Mouse (Mus musculus) kidney, embryonic 15.5 days (tissue): ENCODE data around the gene Ugt1a6b. TPM values are rescaled to one million over a fixed set of nuclear protein-coding genes. Genes with fewer than 3 reads are reported as not detected.
"Not testable (repeated sequence)": the region's sequence is repeated elsewhere in the genome, so short reads cannot be mapped to it uniquely, and the experiment has no call there.

Experiments
- ATAC-seq: fragments of 200-750 bp; cut with Nextera tagmentation; replicated peaks from 2 replicates; pipeline ENCODE4 v1.8.0; 2017; ENCODE audit warnings: moderate TSS enrichment; ENCODE audit not compliant: low FRiP score
- H3K27ac ChIP-seq: fragments of 300-500 bp; sonication (generic); 2 replicates; pipeline ENCODE4 v1.5.1; 2015; ENCODE audit warnings: mild to moderate bottlenecking, inconsistent platforms
- H3K27me3 ChIP-seq: fragments of 300-500 bp; sonication (generic); 2 replicates; pipeline ENCODE4 v1.6.1; 2015; ENCODE audit warnings: inconsistent platforms
- H3K36me3 ChIP-seq: fragments of 300-500 bp; sonication (generic); 2 replicates; pipeline ENCODE4 v1.6.1; 2015; ENCODE audit warnings: inconsistent platforms
- H3K4me1 ChIP-seq: fragments of 300-500 bp; sonication (generic); 2 replicates; pipeline ENCODE4 v1.6.1; 2015; ENCODE audit warnings: inconsistent platforms
- H3K4me2 ChIP-seq: fragments of 300-500 bp; sonication (generic); 2 replicates; pipeline ENCODE4 v1.6.1; 2015; ENCODE audit warnings: moderate library complexity, mild to moderate bottlenecking, inconsistent platforms
- H3K4me3 ChIP-seq: fragments of 300-500 bp; sonication (generic); replicated peaks from 2 replicates; pipeline ENCODE4 v1.5.1; 2015; ENCODE audit warnings: mild to moderate bottlenecking, inconsistent platforms
- H3K9ac ChIP-seq: fragments of 300-500 bp; sonication (generic); 2 replicates; pipeline ENCODE4 v1.6.1; 2015; ENCODE audit warnings: mild to moderate bottlenecking, inconsistent platforms
- H3K9me3 ChIP-seq: fragments of 300-500 bp; sonication (generic); replicated peaks from 2 replicates; pipeline ENCODE4 v1.6.1; 2016; ENCODE audit warnings: inconsistent platforms
- WGBS: fragments of 180-500 bp; shearing (Covaris S2); methylation state at CpG from one replicate; pipeline ENCODE4 v1.1.7; 2015; ENCODE audit warnings: mixed read lengths; 5-methylcytosine and 5-hydroxymethylcytosine counted together
- polyA plus RNA-seq: library from polyadenylated mRNA; unstranded; fragments of >200 nt; fragmentation: Nextera tagmentation; extraction: Ambion mirVana; gene quantifications from 2 replicates; pipeline ENCODE4 v1.2.1, GENCODE M21; 2015

Ugt1a6b gene
- 0.16 and 0.22 TPM in 2 replicates for polyA plus RNA-seq

- not testable (repeated sequence) for H3K27ac ChIP-seq, H3K4me3 ChIP-seq, H3K9ac ChIP-seq, H3K9me3 ChIP-seq, H3K36me3 ChIP-seq, H3K4me2 ChIP-seq, H3K27me3 ChIP-seq, ATAC-seq, H3K4me1 ChIP-seq
- WGBS: 73% methylated on average over 3 of the region's 3 CpGs
These were observed at the start of gene Ugt1a6b for GRCm38 (mm10) chr1:88103019-88103418. Gene Ugt1a6b (plus strand): TSS chr1:88103252.

- Histone ChIP-seq H3K4me3 (no peak within 1 kb of the TSS), H3K9ac (no peak within 1 kb of the TSS), H3K27ac (peak within 1 kb of the TSS; percentile 62), H3K9me3 (no peaks in the 10 kb centered on the region), H3K4me1 (no peaks in the 10 kb centered on the region), H3K4me2 (no peak within 1 kb of the TSS), H3K36me3 (no peaks in the 10 kb centered on the region), H3K27me3 (no peaks in the 10 kb centered on the region)
- ATAC-seq: no peak
- WGBS: 78% methylated on average over 1 of the region's 1 CpGs
These were observed 48.0 kb upstream of the Ugt1a6b start, which contains the start of gene Ugt1a10 for GRCm38 (mm10) chr1:88055088-88055487. Gene Ugt1a10 (plus strand): TSS chr1:88055388.

GRCm38 (mm10) chr1:88066472-88067102, 36.5 kb upstream of the Ugt1a6b start:
- not testable (repeated sequence) for H3K9ac ChIP-seq, H3K4me2 ChIP-seq, H3K9me3 ChIP-seq, H3K36me3 ChIP-seq, H3K4me1 ChIP-seq, H3K4me3 ChIP-seq, H3K27me3 ChIP-seq, H3K27ac ChIP-seq
- WGBS: 46% methylated on average over 1 of the region's 2 CpGs
- peak; percentile 54; the same call in 1 of the 2 replicates for ATAC-seq

- Histone ChIP-seq H3K4me1 (no peaks in the 10 kb centered on the region), H3K9ac (no peak within 1 kb of the TSS), H3K27me3 (no peaks in the 10 kb centered on the region), H3K36me3 (no peaks in the 10 kb centered on the region), H3K9me3 (no peaks in the 10 kb centered on the region), H3K4me3 (no peak within 1 kb of the TSS), H3K27ac (no peak within 1 kb of the TSS), H3K4me2 (no peak within 1 kb of the TSS)
- no peak for ATAC-seq
- 64% methylated on average over 2 of the region's 2 CpGs for WGBS
These were observed 32.6 kb upstream of the Ugt1a6b start, which contains the start of gene Ugt1a9 for GRCm38 (mm10) chr1:88070495-88070894. Gene Ugt1a9 (plus strand): TSS chr1:88070800.

- no peaks in the 10 kb centered on the region for H3K9me3 ChIP-seq
- ATAC-seq: no peak
- no peaks in the 10 kb centered on the region for H3K4me1 ChIP-seq
- H3K4me2 ChIP-seq: no peak overlapping the region
- no peak overlapping the region for H3K27ac ChIP-seq
- no peak overlapping the region for H3K4me3 ChIP-seq
- H3K9ac ChIP-seq: no peak overlapping the region
- WGBS: 85% methylated on average over 4 of the region's 4 CpGs
- H3K36me3 ChIP-seq: no peaks in the 10 kb centered on the region
- no peaks in the 10 kb centered on the region for H3K27me3 ChIP-seq
These were observed 32.1 kb upstream of the Ugt1a6b start for GRCm38 (mm10) chr1:88070902-88071301.

GRCm38 (mm10) chr1:88074471-88074870, 28.6 kb upstream of the Ugt1a6b start:
- no peaks in the 10 kb centered on the region for H3K9me3 ChIP-seq
- no peak overlapping the region for H3K4me2 ChIP-seq
- H3K36me3 ChIP-seq: no peaks in the 10 kb centered on the region
- H3K4me3 ChIP-seq: no peak overlapping the region
- no peak overlapping the region for H3K9ac ChIP-seq
- no peaks in the 10 kb centered on the region for H3K4me1 ChIP-seq
- ATAC-seq: no peak
- H3K27ac ChIP-seq: no peak overlapping the region
- 92% methylated on average over 2 of the region's 2 CpGs for WGBS
- no peaks in the 10 kb centered on the region for H3K27me3 ChIP-seq

GRCm38 (mm10) chr1:88077128-88077527, 25.9 kb upstream of the Ugt1a6b start:
- no peaks in the 10 kb centered on the region for H3K27me3 ChIP-seq
- no peaks in the 10 kb centered on the region for H3K9me3 ChIP-seq
- no peaks in the 10 kb centered on the region for H3K4me1 ChIP-seq
- no peak overlapping the region for H3K9ac ChIP-seq
- H3K4me2 ChIP-seq: no peak overlapping the region
- 97% methylated on average over 1 of the region's 1 CpGs for WGBS
- ATAC-seq: no peak
- H3K4me3 ChIP-seq: no peak overlapping the region
- H3K27ac ChIP-seq: no peak overlapping the region
- H3K36me3 ChIP-seq: no peaks in the 10 kb centered on the region

GRCm38 (mm10) chr1:88081670-88082069, 21.4 kb upstream of the Ugt1a6b start:
- H3K4me1 ChIP-seq: no peaks in the 10 kb centered on the region
- no peak overlapping the region for H3K9ac ChIP-seq
- no peaks in the 10 kb centered on the region for H3K36me3 ChIP-seq
- no peak for ATAC-seq
- H3K4me2 ChIP-seq: no peak overlapping the region
- 94% methylated on average over 1 of the region's 1 CpGs for WGBS
- no peaks in the 10 kb centered on the region for H3K27me3 ChIP-seq
- no peaks in the 10 kb centered on the region for H3K9me3 ChIP-seq
- no peak overlapping the region for H3K4me3 ChIP-seq
- no peak overlapping the region for H3K27ac ChIP-seq

GRCm38 (mm10) chr1:88086125-88086524, 16.9 kb upstream of the Ugt1a6b start:
- Histone ChIP-seq H3K36me3 (no peaks in the 10 kb centered on the region), H3K27ac (no peak overlapping the region), H3K9ac (no peak overlapping the region), H3K9me3 (no peaks in the 10 kb centered on the region), H3K4me1 (no peaks in the 10 kb centered on the region), H3K27me3 (no peaks in the 10 kb centered on the region), H3K4me3 (no peak overlapping the region), H3K4me2 (no peak overlapping the region)
- ATAC-seq: no peak
- 56% methylated on average over 1 of the region's 1 CpGs for WGBS

- no peaks in the 10 kb centered on the region for H3K27me3 ChIP-seq
- 73% methylated on average over 3 of the region's 3 CpGs for WGBS
- no peaks in the 10 kb centered on the region for H3K9me3 ChIP-seq
- ATAC-seq: no peak
- H3K9ac ChIP-seq: no peak within 1 kb of the TSS
- no peaks in the 10 kb centered on the region for H3K4me1 ChIP-seq
- no peak within 1 kb of the TSS for H3K4me3 ChIP-seq
- no peak within 1 kb of the TSS for H3K27ac ChIP-seq
- no peaks in the 10 kb centered on the region for H3K36me3 ChIP-seq
- no peak within 1 kb of the TSS for H3K4me2 ChIP-seq
These were observed 15.5 kb upstream of the Ugt1a6b start, which contains the start of gene Ugt1a8 for GRCm38 (mm10) chr1:88087513-88087912. Gene Ugt1a8 (plus strand): TSS chr1:88087813.

GRCm38 (mm10) chr1:88092341-88092740, 10.7 kb upstream of the Ugt1a6b start:
- H3K27me3 ChIP-seq: no peaks in the 10 kb centered on the region
- no peak overlapping the region for H3K4me2 ChIP-seq
- H3K27ac ChIP-seq: no peak overlapping the region
- H3K4me3 ChIP-seq: no peak overlapping the region
- H3K4me1 ChIP-seq: peaks cover 15% of the 10 kb centered on the region
- H3K36me3 ChIP-seq: no peaks in the 10 kb centered on the region
- no peaks in the 10 kb centered on the region for H3K9me3 ChIP-seq
- H3K9ac ChIP-seq: no peak overlapping the region
- no peak for ATAC-seq

- not testable (repeated sequence) for H3K9ac ChIP-seq, H3K9me3 ChIP-seq, H3K4me2 ChIP-seq, H3K27me3 ChIP-seq, H3K4me3 ChIP-seq, H3K36me3 ChIP-seq
- peaks cover 15% of the 10 kb centered on the region for H3K4me1 ChIP-seq
- ATAC-seq: peak; percentile 69
- WGBS: 55% methylated on average over 3 of the region's 3 CpGs
- H3K27ac ChIP-seq: peak overlapping the region; percentile 93
These were observed 8.8 kb upstream of the Ugt1a6b start for GRCm38 (mm10) chr1:88094270-88094676.
